Mouse (Mus musculus): Measurements from ENCODE around the gene Bcas3. TPM values are rescaled to one million over a fixed set of nuclear protein-coding genes. Genes with fewer than 3 reads are reported as not detected.

Gene Bcas3
- polyA plus RNA-seq, 1 experiment from 2014 or later, result 26.5 TPM

- WGBS, result 95% methylated on average over 2 of the region's 2 CpGs
- Histone ChIP-seq H3K4me1 (peaks cover 21% of the 10 kb centered on the region), H3K9me3 (replicated peaks) (no peaks in the 10 kb centered on the region), H3K36me3 (no peaks in the 10 kb centered on the region), H3K27ac (no peak overlapping the region), H3K4me3 (no peak overlapping the region), H3K27me3 (ENCODE audit: low read depth, poor library complexity, severe bottlenecking) (peaks cover 76% of the 10 kb centered on the region)
- no peak for DNase-seq (ENCODE audit: low spot score)
Observed at GRCm38 (mm10) chr11:85748891-85749290, 395.9 kb downstream of the Bcas3 start.

DNA sequence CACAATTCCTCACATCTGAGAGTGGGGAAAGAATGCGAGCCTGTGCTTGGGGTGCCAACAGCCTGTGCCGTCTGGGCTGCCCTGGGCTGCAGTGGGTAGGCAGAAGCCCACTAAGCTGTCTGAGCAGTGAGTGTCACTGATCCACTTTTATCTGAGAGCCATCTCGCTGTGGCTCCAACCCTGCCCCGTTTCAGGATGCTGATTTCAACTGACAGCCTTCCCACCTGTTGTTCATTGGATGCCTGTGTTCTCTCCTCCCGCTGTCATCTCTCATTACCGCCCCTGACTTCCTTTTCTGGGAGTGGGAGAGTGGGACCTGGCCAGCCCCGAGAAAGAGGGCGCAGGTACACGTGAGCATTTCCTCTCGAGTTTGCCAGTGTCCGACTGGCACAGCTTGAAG is 398.2 kb downstream of the Bcas3 start:
- H3K27ac ChIP-seq, result no peak overlapping the region
- 52% methylated on average over 11 of the region's 11 CpGs for WGBS
- peaks cover 20% of the 10 kb centered on the region for H3K4me1 ChIP-seq
- no peak for DNase-seq (ENCODE audit: low spot score)
- H3K4me3 ChIP-seq, result no peak overlapping the region
- H3K27me3 ChIP-seq (ENCODE audit: low read depth, poor library complexity, severe bottlenecking), result peaks cover 62% of the 10 kb centered on the region
- no peaks in the 10 kb centered on the region for H3K36me3 ChIP-seq
- H3K9me3 ChIP-seq (replicated peaks), result no peaks in the 10 kb centered on the region

DNA sequence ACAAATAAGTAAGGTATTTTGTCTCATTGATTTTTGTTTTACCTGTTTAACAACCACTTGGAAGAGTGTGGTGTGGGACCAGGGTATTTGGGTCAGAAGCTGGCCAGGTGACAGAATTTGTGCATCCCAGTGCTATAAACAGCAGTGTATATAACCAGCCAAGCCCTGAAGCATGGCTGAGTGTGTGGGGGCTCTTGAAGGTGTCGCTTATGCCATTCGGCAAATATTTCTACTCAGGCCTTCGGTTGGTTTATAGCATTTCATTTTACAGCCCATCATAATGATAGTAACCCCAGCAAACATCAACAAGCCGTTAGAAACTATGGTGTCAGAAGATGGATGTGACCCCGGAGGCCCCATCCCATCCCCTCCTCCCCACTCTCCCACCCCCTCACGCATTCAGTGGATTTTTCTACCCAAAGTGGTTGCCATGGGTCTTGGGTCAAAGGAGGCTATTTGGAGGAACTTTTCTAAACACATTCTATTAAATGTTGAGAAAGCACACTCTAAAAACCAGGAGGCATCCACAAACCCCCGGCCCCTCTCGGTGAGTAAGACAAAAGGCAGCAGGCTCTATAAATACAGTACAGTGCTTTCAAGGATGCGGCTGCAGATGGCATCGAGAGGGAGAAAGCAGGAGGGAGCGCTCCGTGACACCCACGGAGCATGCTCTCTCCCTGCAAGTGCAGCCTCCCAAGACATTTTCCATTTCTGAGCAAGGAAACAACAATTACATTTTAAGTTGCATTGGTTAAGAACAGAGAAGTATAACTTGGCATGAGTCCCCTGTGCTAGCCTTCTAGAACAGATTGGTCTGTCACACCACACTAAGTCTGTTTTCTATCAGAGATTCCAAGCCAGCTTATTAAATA is 401.9 kb downstream of the Bcas3 start:
- no peaks in the 10 kb centered on the region for H3K36me3 ChIP-seq
- no peak for DNase-seq (ENCODE audit: low spot score)
- H3K27me3 ChIP-seq (ENCODE audit: low read depth, poor library complexity, severe bottlenecking), result peaks cover 65% of the 10 kb centered on the region
- no peaks in the 10 kb centered on the region for H3K9me3 ChIP-seq (replicated peaks)
- peak overlapping the region; percentile 38; the same call in 1 of the 2 replicates for H3K27ac ChIP-seq
- no peak overlapping the region for H3K4me3 ChIP-seq
- H3K4me1 ChIP-seq, result peaks cover 25% of the 10 kb centered on the region
- 65% methylated on average over 13 of the region's 13 CpGs for WGBS

GRCm38 (mm10) chr11:85755503-85756044 is 402.6 kb downstream of the Bcas3 start:
- DNase-seq (ENCODE audit: low spot score), result no peak
- Histone ChIP-seq H3K27me3 (ENCODE audit: low read depth, poor library complexity, severe bottlenecking) (peaks cover 65% of the 10 kb centered on the region), H3K27ac (no peak overlapping the region), H3K4me3 (no peak overlapping the region), H3K9me3 (replicated peaks) (no peaks in the 10 kb centered on the region), H3K4me1 (peaks cover 32% of the 10 kb centered on the region), H3K36me3 (no peaks in the 10 kb centered on the region)
- 87% methylated on average over 2 of the region's 2 CpGs for WGBS

DNA sequence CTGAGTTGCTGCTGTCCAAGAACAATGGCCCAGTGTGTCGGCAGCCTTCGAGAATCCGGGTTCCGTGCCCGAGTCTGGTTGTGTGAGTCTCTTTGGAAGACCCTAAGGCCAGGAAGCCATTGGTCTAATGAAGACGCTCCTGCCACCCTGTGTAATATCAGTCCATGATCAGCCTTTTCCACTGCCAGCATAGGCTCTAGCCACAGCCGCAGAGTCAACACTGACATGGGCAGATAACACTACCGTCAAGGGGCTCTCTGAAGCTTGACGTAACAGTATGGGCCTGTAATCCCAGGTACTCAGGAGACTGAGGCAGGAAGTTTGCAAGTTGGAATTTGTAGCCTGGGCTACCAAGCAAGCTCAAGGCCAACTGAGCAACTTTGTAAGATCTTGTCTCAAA is 405.9 kb downstream of the Bcas3 start:
- H3K4me3 ChIP-seq, result no peak overlapping the region
- 94% methylated on average over 9 of the region's 9 CpGs for WGBS
- no peak overlapping the region for H3K27ac ChIP-seq
- DNase-seq (ENCODE audit: low spot score), result no peak
- H3K9me3 ChIP-seq (replicated peaks), result no peaks in the 10 kb centered on the region
- peaks cover 70% of the 10 kb centered on the region for H3K27me3 ChIP-seq (ENCODE audit: low read depth, poor library complexity, severe bottlenecking)
- H3K4me1 ChIP-seq, result peaks cover 42% of the 10 kb centered on the region
- H3K36me3 ChIP-seq, result no peaks in the 10 kb centered on the region

- Histone ChIP-seq H3K9me3 (replicated peaks) (no peaks in the 10 kb centered on the region), H3K4me1 (peaks cover 40% of the 10 kb centered on the region), H3K36me3 (no peaks in the 10 kb centered on the region), H3K27ac (peak overlapping the region; percentile 68; the same call in 1 of the 2 replicates), H3K27me3 (ENCODE audit: low read depth, poor library complexity, severe bottlenecking) (peaks cover 76% of the 10 kb centered on the region), H3K4me3 (no peak overlapping the region)
- WGBS, result 67% methylated on average over 14 of the region's 14 CpGs
- DNase-seq (ENCODE audit: low spot score), result no peak
Observed at GRCm38 (mm10) chr11:85759634-85760439, 406.9 kb downstream of the Bcas3 start.

- peaks cover 37% of the 10 kb centered on the region for H3K4me1 ChIP-seq
- H3K27me3 ChIP-seq (ENCODE audit: low read depth, poor library complexity, severe bottlenecking), result peaks cover 73% of the 10 kb centered on the region
- 41% methylated on average over 6 of the region's 6 CpGs for WGBS
- H3K27ac ChIP-seq, result peak overlapping the region; percentile 68
- H3K9me3 ChIP-seq (replicated peaks), result no peaks in the 10 kb centered on the region
- H3K4me3 ChIP-seq, result no peak overlapping the region
- H3K36me3 ChIP-seq, result no peaks in the 10 kb centered on the region
- no peak for DNase-seq (ENCODE audit: low spot score)
Observed at GRCm38 (mm10) chr11:85760486-85761141, 407.6 kb downstream of the Bcas3 start.

DNA sequence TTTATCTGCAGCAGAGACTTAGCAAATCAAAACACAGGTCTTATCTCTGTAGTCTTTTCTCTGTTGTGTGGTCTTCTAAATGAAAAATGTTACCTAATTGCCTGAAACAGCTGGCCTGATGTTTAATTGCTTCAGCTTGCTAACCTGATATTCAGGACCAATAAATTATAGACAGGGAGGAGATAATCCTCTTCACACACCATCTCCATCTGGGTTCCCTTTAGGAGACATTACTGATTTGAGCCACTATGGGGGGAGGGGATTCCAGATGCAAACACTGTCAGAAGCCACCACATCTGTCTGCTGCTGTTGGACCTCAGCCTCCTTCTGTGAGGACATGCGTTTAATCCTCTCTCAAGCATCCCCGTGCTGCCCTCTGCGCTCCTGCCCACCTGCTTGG is 408.2 kb downstream of the Bcas3 start:
- 82% methylated on average over 3 of the region's 3 CpGs for WGBS
- Histone ChIP-seq H3K4me1 (peaks cover 43% of the 10 kb centered on the region), H3K4me3 (no peak overlapping the region), H3K36me3 (no peaks in the 10 kb centered on the region), H3K27ac (peak overlapping the region; percentile 68; the same call in 1 of the 2 replicates), H3K27me3 (ENCODE audit: low read depth, poor library complexity, severe bottlenecking) (peaks cover 74% of the 10 kb centered on the region), H3K9me3 (replicated peaks) (no peaks in the 10 kb centered on the region)
- DNase-seq (ENCODE audit: low spot score), result no peak

DNA sequence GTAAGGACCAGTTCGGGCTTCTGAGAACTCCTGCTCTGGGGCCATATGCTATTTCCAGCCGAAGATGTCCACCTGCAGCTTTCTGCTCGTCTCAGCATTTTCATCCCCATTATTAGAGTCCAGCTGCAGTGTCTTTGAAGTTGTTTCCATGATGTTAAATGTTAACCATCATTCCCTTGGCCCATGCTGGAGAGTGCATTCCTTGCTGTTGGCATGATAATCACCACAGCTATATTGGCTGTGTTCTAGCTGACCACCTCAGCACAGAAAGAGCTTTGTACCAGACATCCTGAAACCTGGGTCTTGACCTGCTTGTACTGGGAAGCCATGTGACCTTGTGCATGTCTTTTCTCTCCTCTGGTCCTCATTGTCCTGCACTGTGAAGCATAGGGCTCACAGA is 410.7 kb downstream of the Bcas3 start:
- Histone ChIP-seq H3K27me3 (ENCODE audit: low read depth, poor library complexity, severe bottlenecking) (peaks cover 78% of the 10 kb centered on the region), H3K27ac (no peak overlapping the region), H3K4me3 (no peak overlapping the region), H3K9me3 (replicated peaks) (no peaks in the 10 kb centered on the region), H3K36me3 (no peaks in the 10 kb centered on the region), H3K4me1 (peaks cover 57% of the 10 kb centered on the region)
- DNase-seq (ENCODE audit: low spot score), result no peak
- 83% methylated on average over 3 of the region's 3 CpGs for WGBS

DNA sequence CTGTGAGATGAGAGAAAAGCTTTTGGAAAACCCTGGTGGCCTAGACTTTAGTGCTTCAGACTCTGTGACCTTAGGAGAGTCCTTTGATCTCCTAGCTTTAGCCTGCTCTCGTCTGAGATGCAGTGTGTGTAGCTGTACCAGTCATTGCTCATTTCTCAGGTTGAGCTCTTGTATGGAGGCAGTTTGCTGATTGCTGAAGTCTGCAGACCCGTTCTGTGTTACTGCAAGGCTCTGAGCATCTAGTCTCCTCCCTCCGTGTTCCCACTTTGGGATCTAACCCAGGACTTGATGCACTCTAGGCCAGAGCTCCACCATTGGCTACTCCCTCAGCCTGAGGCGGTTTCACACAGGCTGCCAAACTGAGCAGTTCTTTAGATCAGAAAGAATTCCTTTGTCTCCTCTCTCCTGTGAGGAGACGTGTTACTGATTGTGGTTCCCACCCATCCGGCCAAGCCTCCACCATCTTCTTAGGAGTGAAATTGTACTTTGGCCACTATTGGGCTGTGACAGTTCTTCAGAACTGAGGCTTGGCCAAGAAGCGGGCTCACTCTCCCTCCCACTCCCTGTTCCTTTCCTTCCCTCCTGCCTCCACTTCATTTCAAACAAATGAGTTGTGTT is 413.2 kb downstream of the Bcas3 start:
- 27% methylated on average over 7 of the region's 7 CpGs for WGBS
- H3K4me1 ChIP-seq, result peaks cover 43% of the 10 kb centered on the region
- DNase-seq (ENCODE audit: low spot score), result peak; percentile 47
- peaks cover 72% of the 10 kb centered on the region for H3K27me3 ChIP-seq (ENCODE audit: low read depth, poor library complexity, severe bottlenecking)
- H3K36me3 ChIP-seq, result no peaks in the 10 kb centered on the region
- no peak overlapping the region for H3K4me3 ChIP-seq
- no peaks in the 10 kb centered on the region for H3K9me3 ChIP-seq (replicated peaks)
- peak overlapping the region; percentile 64 for H3K27ac ChIP-seq

DNA sequence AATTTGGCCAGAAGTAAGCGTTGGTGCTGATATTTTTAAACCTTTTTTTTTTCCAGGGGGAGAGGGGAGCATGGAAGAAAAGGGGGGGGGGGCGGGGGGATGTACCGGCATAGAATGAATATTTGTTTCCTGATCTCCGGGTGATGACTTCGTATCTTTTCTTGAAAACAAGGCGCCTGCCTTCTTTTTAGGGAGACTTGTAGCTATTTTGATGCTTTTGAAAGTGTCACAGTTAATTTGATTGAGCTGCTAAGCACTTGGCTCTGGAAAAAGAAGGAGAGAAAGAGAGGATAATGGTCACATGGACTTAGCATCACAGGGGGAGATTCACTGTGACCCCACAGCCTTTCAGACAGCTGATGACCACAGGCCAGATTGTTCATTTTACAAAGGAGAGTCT is 413.8 kb downstream of the Bcas3 start:
- peaks cover 72% of the 10 kb centered on the region for H3K27me3 ChIP-seq (ENCODE audit: low read depth, poor library complexity, severe bottlenecking)
- H3K36me3 ChIP-seq, result no peaks in the 10 kb centered on the region
- DNase-seq (ENCODE audit: low spot score), result no peak
- no peak overlapping the region for H3K27ac ChIP-seq
- H3K9me3 ChIP-seq (replicated peaks), result no peaks in the 10 kb centered on the region
- no peak overlapping the region for H3K4me3 ChIP-seq
- H3K4me1 ChIP-seq, result peaks cover 38% of the 10 kb centered on the region
- 66% methylated on average over 6 of the region's 6 CpGs for WGBS

GRCm38 (mm10) chr11:85769740-85770139 is 416.8 kb downstream of the Bcas3 start:
- WGBS, result 85% methylated on average over 2 of the region's 2 CpGs
- Histone ChIP-seq H3K36me3 (no peaks in the 10 kb centered on the region), H3K27ac (no peak overlapping the region), H3K9me3 (replicated peaks) (no peaks in the 10 kb centered on the region), H3K4me1 (peaks cover 52% of the 10 kb centered on the region), H3K4me3 (no peak overlapping the region), H3K27me3 (ENCODE audit: low read depth, poor library complexity, severe bottlenecking) (peaks cover 72% of the 10 kb centered on the region)
- no peak for DNase-seq (ENCODE audit: low spot score)

All from limb, embryonic 10.5 days (tissue).